Mouse (Mus musculus) ES-Bruce4 (cell line): ENCODE data around the gene Slc35f3.

Source experiments
- CTCF ChIP-seq: IDR thresholded peaks from one replicate; pipeline ENCODE4 v1.8.1; 2011; ENCODE audit warnings: low read depth, low read length
- EP300 ChIP-seq: IDR thresholded peaks from 2 replicates; pipeline ENCODE4 v1.6.1; 2011; ENCODE audit warnings: low read depth, low read length; ENCODE audit not compliant: insufficient read depth
- POLR2A ChIP-seq: IDR thresholded peaks from one replicate; pipeline ENCODE4 v1.8.1; 2011; ENCODE audit warnings: low read length; ENCODE audit not compliant: insufficient read depth

GRCm38 (mm10) chr8:126291951-126292350, 6.4 kb upstream of the Slc35f3 start:
- TF ChIP-seq POLR2A, result no peak
- TF ChIP-seq CTCF, result no peak
- TF ChIP-seq EP300, result no peak
